Mouse (Mus musculus) adrenal gland, postnatal 36 days (tissue): ENCODE results near the gene Cdkn2aip. TPM values are rescaled to one million over a fixed set of nuclear protein-coding genes. Genes with fewer than 3 reads are reported as not detected.

Experiments
- DNase-seq, 2 experiments: peaks; one replicate each; pipeline ENCODE4 v3.0.0; 2021; ENCODE audit warnings: mixed read lengths in 1 of 2
- long read RNA-seq, 2 experiments: library from polyadenylated mRNA; stranded (forward); transcript quantifications; one replicate each; pipeline ENCODE4 v2.0.0; 2021; ENCODE audit warnings: borderline sequencing depth in 2 of 2
- total RNA-seq, 2 experiments: library from RNA; stranded (reverse); gene quantifications; 2 replicates each; pipeline ENCODE4 v1.2.3; 2021

Gene Cdkn2aip
- 10 to 100 TPM; 13.9 to 16.2 TPM for total RNA-seq
- long read RNA-seq, experiment 1, transcript Cdkn2aip-201 (3 exons, 3,464 nt): minor isoform, 5 of 29 reads
- long read RNA-seq, experiment 1, transcript Cdkn2aip-202 (3 exons, 3,393 nt): major isoform, 23 of 29 reads
- long read RNA-seq, experiment 1, partial matches to known transcripts: 0 of 29 reads
- long read RNA-seq, experiment 1, other reads (novel, unspliced or antisense): 1 of 29 reads
- long read RNA-seq, experiment 2, partial matches to known transcripts: 0 of 2 reads
- long read RNA-seq, experiment 2, other reads (novel, unspliced or antisense): 0 of 2 reads

DNA sequence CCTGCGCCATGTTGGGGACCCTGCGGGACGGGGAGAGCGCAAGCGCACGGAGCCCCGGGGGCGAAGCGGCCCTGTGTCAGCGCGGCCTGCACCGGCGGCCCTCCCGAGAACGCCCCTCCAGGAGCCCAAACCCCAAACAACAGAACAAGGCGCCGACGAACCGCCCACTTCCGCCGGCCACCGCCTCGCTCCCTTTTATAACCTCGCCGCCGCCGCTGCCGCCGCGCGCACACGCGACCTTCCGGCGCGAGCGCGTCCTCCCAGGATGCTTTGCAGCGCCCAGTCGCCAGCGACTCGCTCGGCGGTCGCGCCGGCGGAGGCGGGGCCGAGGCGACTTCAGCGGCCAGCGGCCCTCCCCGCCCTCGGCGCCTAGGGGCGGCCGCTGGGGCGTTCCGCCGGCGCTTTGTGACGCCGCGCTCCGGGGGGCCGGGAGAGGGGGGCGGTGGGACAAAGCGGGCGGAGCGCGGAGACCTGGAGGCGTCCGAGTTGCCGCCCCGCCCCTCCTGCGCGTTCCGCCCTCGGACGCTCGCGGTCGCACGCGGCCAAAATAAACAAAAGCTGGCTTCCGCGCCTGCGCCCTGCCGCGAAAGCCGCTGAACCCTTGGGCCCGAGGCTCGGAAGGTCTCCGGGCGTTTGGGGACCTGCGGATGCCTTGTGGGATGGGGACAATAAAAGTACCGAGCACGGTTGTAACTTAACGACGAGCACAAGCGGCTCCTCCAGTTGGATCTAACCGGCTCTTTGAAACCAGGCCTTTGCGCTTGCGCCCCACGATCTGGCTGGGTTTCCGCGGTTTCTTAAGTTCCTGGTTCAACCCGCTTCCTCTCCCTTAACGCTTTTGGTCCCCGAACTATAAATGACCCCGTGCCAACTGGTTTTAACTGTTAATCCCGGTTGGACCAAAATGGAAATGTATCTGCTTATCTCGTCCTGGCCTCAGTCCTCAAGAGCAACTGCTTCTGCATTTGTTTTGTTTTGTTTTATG, at the start of gene Cdkn2aip:
Gene Cdkn2aip (minus strand): TSS at position 172 of the 985 bp plus-strand sequence.
- peak; percentile 97 to 99 for DNase-seq

DNA sequence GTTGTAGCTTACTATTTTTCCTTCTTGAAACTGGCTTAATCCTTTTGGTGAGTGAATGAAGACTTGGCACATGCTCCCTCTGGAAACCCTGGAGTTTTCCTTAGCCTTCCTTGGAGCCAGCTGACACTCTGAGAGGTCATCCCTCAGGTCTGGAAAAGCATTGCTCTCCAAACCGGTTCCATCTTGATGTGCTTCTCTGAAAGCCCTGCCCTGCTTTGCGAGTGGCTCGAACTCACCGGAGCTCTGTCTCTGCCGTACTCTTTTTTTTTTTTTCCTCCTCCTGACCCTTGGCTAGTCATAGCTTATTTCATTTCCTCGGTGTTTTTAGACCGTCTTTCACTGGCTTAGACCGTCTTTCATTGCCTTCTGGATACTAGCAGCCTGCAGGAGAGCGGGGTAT, 49.5 kb upstream of the Cdkn2aip start:
- DNase-seq: no peak

DNA sequence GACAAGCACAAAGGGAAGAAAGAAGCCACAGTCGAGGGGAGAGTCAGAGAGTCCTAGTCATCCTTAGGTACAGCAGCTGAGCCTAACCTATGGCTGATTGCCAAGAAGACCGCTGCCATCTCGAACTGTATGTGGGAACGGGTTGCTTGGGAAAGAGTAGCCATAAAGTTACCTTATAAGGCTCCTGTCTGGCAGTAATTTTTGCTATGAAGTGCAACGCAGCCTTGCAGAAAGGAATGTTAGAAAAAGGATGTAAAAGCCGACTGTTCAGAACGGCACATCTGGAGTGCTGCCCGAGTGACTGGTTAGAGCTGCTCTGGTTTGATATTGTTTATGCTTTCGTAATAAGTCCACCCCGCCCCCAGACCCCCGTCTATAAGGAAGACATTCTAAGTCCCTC, 47.0 kb upstream of the Cdkn2aip start:
- no peak for DNase-seq

DNA sequence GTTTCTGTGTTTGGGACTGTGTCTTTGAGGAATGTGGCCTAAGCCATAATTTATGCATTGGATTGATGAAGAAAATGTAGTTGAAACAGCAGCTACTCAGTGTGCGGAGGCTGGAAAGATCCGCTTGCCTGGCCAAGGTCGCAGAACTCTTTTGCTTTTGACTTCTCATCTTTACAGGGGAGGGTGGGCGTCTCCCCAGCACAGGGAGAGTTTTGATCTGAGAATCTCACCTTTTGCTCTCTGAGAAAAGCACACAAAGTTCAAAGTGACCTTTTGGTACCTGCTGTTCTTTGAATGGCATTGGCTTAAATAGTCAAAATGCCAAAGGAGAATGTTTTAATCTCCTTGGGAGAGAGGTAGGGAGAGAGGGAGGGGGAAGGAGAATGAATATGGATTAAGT, 46.5 kb upstream of the Cdkn2aip start:
- no peak for DNase-seq

DNA sequence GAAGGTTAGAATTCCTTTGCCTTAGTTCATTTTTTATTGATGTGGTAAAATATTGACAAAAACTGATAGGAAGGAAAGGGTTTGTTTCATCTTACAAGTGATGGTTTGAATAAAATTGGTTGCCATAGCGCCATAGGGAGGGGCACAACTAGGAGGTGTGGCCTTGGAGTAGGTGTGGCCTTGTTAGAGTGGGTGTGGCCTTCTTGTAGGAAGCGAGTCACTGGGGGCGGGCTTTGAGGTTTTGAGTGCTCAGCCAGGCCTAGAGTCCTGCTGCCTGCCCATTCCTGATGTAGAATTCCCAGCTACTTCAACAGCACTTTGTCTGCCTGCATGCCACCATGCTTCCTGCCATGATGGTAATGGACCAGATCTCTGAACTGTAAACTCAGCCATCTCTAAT, 39.4 kb upstream of the Cdkn2aip start:
- no peak for DNase-seq

DNA sequence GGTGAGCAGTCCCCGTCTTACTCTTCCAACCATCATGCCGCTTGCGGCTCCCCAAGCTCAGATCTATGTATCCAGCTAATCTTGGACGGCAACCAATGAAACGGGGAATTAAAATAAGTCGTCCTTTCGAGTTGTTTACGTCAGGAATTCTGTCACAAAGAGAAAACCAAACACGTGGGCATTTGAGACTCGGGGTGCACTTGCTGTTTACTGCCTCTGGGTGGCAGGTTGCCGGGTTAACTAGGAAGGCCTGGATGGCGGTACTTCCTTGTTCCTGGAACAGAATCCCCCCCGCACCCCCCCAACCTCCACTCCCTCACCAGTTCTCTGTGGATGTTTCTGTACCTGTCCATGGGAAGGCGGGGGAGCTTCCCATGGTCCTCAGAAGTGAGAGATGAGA, 36.4 kb upstream of the Cdkn2aip start:
- DNase-seq: no peak

DNA sequence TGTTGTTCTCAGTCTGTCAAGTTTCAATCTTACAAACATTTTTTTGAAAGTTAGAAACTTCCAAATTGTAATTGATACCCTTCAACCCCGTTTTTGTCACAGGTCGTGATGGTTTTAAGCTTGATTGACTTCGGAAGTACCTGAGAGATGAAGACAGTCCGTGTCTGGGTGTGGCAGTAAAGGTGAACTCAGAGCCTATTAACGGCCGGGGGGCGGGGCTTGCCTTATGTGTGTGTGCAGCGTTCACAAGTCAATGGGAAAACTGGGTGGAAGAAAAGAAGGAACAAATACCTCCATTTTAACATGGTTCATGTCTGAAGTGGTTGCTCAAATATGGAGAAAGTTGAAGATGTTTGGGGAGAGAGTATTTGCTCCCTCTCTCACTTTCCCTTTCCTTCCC, 35.8 kb upstream of the Cdkn2aip start:
- DNase-seq: no peak

DNA sequence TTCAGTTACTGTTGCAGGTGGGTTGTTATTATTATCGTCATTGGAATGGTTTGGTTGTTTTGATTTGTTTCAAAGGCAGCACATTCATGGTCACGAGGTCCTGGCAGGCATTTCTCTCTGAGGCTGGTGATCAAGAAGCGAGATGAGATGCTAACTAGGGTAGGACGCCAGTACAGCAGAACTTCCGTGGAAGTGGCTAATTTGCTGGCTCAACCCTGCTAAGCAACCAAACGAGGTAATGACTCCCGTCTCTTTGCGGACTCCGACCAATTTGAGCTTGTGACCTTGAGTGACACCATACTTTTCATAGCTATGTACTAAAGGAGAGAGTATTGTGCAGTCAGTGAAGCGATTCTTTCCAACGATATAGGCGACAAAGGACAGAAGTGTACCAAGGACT, 32.6 kb upstream of the Cdkn2aip start:
- DNase-seq: peak; percentile 4 to 12

DNA sequence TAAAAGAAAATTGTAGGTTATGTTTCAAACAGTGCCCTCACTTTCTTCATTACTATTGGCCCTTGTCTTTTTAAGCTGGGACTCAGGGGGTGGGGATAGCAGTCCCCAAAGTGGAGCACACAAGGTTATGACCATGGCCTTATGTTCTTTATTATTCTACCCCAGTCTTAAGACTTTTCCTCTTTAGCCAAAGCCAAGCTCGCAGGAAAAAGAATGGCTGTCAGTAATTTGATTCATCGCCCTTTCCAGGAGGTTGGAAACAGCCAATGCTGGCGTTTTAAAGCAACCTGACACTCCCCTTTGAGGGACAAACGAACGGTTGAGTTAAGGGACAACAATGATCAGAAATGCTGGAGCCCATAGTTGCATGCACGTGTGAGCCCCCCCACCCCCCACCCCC, 32.1 kb upstream of the Cdkn2aip start:
- DNase-seq: no peak

DNA sequence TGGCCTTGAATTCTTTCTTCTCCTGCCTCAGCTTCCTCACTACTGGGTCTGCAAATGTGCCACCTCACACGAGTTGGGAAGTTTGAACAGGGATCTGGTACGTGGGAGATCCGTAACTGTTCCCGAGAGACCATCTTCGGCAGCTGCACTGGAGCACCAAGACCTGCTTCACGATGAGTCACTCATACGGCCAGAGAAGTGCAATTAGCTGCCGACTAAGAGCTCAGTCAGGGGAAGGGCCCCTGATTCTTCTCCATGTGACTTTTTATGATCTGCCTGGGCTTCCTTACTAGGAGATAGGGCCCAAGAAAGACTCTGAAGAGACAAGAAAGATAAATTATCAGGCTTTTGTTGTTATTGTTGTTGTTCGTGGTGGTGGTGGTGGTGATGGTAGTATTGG, 31.1 kb upstream of the Cdkn2aip start:
- peak in 1 of 2 experiments; percentile 27 for DNase-seq

DNA sequence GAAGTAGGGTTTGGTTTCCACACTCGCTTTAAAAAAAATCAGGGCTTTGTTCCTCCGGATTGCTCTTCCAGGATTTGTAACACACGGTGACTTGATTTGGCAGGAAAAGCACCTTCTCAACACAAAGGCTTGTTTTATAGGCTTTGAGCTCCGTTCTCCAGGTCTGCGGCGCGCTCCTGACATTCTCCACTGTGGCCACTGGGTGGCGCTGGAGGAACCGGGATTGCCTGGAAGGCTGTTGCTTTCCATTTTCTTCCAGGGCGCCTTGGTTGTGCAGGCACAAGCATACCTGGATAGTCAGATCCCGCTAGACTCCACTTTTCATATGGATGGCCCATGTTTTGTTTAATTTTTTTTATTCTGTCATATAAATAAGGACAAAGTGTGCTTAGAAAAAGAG, 29.7 kb upstream of the Cdkn2aip start:
- peak; percentile 87 to 88 for DNase-seq

DNA sequence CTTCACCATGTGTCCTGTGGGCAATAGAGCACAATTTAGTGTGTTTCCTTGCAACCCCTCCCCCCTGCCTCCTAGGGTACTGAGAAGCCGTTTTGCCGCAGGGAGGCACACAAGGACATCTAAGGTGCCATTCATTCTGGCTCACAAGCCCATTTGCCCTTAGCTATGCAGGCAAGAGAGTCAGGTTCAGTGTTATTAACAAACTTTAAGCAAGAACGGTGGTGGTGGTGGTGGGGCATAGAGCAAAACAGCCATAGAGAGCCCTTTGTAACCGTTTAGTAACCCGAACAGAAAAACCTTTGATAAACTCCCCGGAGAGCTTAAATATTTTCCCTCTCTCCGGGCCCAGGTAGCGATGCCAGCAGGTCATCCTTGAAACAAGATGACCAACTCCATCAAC, 29.3 kb upstream of the Cdkn2aip start:
- no peak for DNase-seq

DNA sequence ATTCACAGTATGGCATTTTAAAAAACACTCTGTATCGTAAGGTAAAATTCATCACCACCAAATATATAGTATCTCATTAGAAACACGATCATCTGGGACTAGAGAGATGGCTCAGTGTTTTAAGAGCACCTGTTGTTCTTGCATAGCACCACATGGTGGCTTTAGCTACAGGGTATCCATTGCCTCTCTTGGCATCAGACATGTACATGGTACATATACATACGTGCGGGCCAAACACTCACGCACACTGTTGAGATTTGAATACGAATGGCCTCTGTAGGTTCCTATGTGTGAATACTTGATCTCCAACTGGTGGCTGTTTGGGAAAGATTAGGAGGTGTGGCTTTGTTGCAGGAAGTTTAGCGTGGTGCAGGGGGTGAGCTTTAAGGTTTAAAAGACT, 28.6 kb upstream of the Cdkn2aip start:
- DNase-seq: no peak

DNA sequence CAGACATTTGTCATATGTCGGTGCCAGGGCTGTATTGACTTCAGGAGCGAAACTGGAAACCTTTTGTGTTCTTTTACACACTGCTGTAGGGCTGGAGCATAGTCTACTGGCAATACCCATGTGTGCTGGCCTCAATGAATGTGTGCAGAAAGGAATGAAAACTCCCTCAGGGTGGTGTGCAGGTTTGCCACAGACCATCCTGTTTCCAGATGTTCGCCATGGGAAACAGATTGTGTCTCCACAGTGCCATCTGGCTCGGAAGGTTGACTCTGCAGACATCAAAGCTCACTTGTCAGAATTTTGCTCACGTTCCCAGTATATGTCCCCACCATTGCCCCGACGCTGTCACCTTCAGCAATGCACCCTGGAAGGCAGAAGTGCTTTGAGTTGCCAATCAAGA, 23.4 kb upstream of the Cdkn2aip start:
- no peak for DNase-seq

DNA sequence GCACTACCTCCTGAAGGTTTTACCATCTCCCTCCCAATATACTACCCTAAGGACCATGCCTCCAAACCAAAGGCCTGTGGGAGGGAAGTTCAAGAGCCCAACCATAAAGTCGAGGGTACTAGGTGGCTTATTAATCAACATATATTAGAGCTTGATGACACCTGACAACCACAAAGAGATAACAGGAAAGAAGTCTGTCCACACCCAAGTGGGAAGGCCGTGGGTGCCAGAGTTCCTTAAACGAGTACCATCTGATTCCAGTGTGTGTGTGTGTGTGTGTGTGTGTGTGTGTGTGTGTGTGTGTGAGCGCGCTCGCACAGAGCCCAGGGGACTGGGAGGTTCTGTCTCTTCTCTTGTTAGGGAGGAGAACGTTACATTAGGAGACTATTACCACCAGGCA, 15.6 kb upstream of the Cdkn2aip start:
- DNase-seq: no peak

DNA sequence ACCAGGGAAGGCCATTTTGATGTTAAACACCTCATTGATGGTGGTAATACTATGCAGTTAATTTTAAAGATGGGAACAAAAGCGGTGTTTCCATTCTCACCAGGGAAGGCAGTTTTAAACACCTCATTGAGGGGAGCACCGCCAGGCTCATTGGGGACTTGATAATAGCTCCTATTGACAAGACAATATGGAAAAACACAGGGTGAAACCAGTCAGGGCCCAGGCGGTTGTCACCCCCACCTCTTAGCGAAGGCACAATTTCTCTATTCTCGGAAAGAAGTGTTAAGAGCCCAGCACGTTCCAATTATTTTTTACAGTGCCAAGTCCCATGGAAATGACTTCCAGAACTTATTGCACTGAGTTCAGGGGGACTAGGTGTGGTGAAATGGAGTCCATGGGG, 13.2 kb upstream of the Cdkn2aip start:
- DNase-seq: no peak

DNA sequence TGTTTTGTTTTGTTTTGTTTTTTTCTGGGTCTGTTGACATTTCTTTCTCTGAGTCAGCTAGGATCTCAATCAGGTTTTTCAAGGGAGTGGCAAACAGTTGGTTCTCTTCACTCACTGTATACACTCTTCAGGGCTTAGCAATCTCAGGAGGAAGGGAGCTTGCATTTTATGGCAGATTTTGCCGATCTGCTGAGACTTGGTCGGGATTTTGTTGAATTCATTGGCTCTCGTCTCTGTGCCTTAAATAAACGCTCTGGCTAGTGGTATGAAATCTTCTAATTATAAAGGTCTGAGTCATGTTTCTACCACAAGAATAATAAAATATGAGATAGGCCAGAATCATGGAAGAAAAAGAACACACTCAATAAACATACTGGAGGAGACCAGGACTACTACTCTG, 7.9 kb upstream of the Cdkn2aip start:
- no peak for DNase-seq

DNA sequence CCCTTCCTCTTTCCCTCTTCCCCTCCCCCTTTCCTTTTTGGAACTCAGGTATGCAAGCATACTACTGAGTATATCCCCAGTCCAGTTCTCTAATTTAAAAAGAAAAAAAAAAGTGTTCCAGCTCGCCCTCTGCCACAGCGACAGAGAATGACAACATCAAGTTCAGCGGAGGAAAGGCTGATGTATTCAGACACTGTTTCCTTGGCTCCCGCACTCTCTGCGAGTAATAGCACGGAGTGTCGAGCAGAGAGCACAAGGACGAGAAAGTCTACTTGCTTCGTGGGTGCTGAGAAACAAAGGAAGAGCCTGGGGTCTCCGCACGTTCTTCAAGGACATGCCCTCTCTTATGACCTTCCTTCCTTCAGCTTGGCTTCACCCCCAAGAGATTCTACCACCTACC, 4.9 kb upstream of the Cdkn2aip start:
- no peak for DNase-seq

DNA sequence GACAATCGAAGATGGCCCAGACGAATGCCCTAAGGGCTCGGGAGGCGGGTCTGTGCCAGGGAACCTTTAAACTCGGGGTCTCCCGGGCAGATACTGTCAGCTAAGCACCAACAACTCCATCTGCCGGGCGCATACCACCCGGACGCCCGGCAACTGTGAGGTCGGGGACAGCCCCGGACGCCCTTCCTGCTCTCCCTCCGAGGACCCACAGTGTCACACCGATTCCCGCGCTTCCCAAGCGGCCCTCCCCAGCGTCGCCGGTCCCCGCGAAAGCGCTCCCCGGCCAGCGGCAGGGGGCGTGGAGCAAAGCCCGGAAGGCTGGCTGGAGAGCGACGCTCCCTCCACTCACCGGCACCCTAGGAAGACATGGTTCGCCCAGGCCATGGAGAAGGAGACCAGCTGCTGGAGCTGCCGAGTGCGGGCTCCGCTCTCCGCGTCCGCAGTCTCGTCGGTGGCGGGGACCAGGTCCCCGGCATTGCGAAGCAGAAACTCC, 515 bp downstream of the Cdkn2aip start:
- peak; percentile 45 to 68 for DNase-seq

DNA sequence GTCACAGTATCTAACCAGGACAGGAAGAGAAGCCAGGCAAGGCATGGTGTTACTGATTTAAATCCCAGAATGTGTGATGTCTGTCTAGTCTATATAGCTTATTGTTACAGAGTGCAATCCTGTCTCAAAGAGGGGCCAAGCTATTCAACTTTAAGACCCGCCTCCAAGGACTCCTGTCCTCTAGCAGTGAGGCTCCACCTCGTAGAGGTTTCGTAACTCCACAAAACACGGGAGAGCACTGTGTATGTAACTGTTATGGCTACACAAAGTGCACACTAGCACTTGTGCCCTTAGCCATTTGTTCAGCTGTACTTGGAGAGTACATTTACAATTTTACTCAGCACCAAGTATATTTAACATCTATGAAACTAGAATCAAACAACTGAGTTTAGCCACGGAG, 5.6 kb downstream of the Cdkn2aip start:
- no peak for DNase-seq

DNA sequence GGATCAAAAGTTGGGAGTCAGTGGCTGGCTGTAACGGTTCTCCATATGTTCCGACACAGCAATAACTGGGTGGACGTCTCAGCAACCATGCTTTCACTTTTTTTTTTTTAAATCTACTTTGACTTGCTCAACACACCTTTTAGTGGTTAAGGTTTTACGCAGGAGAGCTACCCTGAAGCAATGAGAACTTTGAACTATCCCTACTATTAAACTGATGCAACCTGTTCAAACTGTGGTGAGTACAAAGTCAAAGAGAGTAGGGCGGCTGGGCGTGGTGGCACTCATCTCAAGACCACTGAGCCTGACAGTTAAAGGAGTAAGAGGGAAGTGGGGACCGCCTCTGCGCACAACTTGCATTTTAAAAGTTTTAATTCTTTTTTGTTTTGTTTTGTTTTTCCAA, 7.0 kb downstream of the Cdkn2aip start:
- DNase-seq: no peak

DNA sequence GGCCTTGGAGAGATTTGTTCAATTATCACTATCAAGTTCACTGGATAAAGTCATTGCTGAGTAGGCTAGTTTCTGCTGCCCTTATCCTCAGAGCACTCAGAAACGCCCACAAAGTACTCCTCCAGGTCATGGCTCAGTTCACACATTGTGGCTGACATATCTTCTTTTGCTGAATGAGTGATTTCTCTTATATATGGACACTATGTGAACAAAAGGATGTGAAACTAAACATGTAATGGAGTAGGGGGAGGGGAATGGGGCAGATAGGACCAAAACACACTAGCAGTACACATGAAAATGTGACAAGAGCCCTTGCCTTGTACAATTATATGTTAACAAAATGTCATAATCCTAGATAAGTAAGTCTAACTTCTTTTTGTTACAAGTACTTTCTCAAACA, 11.4 kb downstream of the Cdkn2aip start:
- DNase-seq: no peak

DNA sequence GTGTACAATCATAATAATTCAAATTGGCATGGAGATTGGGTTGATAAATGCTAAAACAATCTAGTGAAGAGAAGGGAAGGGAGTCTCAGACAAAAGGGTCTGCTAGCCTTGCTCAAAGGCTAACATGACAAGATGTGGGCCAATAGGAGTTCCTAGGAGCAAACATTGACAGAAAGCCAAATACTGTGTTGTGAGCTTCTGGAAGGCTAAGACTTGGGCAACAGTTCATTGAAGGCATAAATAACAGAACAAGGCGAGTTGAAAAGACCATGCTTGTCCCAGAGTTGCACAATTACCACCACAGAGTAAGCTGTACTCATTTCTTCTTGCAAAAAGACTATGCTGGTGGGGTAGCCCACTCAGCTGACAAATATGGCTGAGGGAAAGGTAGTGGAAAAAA, 16.0 kb downstream of the Cdkn2aip start:
- no peak for DNase-seq
